Mouse (Mus musculus) spleen, adult 12 weeks (tissue): ENCODE data around the gene Cux2.

Source experiments
- DNase-seq: peaks from one replicate; pipeline ENCODE4 v3.0.0; 2022; ENCODE audit warnings: low spot score

The Cux2 gene

DNA sequence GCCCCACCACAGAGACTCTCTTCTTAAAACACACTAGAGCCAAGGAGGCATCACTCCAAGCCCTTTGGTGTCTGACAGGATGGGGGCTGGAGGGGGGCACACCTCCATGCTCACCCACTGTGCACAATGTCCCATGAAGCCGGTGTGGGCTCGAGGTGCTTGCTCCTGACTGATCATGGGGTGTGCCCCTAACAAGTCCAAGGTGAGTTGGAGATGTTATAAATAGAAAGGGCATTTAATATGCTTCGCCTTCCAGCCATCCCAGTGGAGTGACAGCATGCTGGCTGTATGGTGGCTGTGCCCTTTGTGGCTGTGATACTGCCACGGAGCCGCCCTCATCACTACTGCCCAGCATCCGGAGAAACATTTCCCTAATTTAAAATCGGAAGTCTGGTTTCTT is 87.5 kb downstream of the Cux2 start:
- DNase-seq, result no peak

DNA sequence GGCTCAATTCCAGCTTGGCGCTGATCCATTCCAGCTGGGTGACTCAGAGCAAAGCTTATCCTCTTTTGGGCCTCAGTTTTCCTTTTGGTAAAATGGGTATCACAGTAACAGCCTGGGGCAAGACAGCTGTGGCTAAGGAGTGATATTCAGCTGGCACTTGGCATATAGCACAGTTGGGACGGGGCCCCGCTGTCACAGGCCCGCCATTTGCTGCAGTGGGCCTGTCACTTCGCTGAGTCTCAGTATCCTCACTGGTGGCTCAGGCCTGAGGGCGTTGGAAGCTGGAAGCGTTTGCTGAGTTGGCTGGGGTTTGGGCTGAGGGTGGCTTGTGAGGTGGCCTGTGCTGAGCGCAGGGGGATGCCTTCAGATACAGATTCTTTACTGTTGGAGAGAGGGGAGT is 88.6 kb downstream of the Cux2 start:
- DNase-seq, result no peak

DNA sequence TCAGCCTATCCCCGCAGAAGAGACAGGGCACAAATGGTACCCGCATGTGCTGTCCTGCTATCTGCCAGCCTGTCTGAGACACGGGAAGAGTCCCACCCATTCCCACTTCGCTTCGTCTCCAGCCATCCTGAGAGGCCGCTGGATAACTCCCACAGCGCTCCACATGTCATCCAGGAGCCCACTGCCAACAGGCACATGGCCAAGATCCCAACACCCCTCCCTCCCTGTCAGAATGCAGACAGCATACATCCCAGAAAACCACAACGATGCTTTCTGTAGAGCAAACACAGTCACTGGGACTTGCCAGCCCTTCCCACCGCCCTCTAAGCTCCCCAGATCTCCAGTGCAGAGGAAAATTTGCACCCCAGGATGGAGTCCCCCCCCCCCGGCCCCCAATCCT is 90.2 kb downstream of the Cux2 start:
- no peak for DNase-seq

DNA sequence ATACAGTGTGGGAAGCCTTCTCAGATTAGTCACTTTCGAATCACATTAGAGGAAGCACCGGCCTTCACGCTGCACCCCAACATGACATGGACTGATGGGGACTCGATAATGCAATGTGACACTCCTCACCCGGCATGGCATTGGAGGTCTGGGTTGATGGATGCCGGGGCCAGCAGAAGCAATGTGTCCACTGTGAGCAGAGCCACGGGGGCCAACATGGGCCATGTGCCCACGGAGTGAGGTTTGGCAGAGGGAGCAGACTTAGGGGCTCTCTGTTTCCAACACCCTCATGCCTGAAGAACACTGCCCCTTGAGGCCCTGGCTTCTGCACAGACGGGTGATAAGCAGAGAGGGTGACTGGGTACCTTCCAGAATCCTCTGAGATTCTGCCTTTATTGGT is 91.4 kb downstream of the Cux2 start:
- no peak for DNase-seq

DNA sequence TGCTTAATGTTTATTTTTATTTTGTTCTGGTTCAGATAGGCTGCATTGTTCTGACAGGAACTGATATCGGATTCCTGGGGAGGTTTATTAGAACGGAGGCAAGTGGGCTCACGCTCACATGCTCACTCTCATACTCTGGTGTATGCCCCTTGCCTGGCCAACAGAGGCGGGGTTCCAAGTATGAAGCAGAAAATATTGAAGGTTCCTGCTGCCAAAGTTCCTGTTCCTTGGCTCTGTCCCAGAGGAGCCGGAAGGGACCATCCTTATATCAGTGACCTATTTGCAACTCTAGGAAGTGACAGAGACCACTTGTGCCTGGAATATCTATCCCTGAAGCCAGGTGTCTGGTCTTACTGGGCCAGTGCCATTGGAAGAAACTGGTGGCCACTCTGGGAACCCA is 94.1 kb downstream of the Cux2 start:
- DNase-seq, result no peak

DNA sequence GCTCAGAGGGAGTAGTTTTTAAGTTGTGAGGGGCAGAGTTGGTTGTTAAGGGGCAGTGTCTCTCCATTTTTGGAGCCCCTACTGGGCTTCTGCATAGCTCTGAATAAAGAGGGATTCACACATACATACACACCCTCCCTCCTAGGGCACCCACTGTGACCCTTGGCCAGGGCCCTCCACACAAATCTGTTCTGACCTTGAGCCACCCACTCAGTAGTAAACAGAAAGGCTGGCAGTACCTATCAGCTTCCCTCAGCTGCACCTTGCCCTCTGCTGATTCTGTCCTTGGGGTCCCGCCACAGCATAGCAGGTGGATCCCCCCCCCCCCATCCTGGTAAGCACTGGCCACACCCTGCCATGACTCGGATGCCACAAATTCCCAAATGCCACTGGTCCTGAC is 99.7 kb downstream of the Cux2 start:
- DNase-seq, result no peak

DNA sequence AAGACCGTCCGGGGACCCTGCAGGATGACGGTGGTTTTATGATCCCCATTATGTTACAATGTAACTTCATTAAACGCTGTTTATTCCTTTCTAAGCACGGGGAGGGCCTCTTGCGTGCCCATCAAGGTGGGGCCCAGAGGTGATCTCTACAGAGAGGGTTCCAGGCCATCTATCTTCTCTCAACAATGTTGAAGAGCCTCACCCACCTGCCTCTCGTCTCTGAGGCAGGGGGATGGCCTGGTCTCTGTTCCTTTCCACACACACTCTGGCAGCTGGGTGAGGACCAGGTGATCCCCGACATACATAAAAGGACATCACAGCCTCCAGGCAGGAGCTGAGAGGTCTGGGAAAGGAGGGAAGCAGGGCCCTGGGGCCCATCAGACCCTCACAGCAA is 100.9 kb downstream of the Cux2 start:
- no peak for DNase-seq

DNA sequence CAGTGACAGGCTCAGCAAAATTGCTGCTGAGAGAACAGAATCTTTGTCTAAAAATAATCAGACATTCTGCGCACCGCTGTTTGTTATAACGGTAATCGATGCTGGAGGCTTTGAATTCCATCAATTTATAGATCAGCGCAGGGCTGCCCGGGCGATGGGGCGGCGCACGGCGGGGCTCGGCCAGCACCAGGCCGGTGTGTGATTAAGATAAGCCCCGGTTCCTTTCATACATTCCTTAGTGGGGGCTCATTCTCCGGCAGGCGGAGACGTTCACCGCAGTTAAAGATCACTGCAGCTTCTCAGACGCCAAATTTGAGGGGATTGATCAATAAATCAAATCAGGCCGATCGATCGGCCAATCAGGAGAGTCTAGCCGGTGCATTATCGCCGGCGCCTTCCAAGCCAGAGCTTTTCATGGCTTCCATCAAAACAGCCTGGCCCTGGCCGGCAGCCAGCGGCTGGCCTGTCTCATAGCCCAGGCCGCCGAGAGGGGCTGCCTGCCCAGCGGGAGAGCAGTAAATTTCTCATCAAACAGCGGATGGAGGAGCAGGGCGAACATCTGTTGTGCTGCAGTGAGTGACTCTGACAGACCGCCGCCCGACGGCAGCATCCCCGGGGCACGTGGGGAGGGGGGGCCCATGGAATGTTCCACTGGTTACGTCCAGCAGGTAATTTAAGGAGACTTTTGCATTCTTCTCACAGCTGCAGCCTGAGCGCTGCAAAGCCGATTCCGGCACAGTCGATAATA is 101.4 kb downstream of the Cux2 start:
- DNase-seq, result no peak

- DNase-seq, result no peak
Measured at GRCm38 (mm10) chr5:121946657-121947245, 103.2 kb downstream of the Cux2 start.

DNA sequence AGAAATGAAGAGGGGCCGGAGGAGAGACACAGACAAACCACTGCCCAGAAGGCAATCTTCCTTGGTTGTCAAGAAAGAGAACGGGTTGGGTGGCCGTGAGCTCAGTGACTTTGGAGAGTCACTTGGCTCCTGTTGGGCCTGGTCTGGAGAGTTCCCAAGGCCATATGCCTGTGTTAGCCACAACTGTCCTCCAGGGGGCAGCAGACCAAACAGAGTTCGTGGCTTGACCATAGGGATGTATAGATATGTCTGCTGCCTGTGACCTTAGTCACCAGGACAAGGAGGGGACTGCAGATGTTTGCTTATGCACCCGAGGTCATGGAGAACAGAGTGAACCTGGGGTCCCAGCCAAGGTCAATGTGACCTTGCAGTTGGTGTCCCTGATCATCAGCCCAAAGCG is 104.1 kb downstream of the Cux2 start:
- no peak for DNase-seq

DNA sequence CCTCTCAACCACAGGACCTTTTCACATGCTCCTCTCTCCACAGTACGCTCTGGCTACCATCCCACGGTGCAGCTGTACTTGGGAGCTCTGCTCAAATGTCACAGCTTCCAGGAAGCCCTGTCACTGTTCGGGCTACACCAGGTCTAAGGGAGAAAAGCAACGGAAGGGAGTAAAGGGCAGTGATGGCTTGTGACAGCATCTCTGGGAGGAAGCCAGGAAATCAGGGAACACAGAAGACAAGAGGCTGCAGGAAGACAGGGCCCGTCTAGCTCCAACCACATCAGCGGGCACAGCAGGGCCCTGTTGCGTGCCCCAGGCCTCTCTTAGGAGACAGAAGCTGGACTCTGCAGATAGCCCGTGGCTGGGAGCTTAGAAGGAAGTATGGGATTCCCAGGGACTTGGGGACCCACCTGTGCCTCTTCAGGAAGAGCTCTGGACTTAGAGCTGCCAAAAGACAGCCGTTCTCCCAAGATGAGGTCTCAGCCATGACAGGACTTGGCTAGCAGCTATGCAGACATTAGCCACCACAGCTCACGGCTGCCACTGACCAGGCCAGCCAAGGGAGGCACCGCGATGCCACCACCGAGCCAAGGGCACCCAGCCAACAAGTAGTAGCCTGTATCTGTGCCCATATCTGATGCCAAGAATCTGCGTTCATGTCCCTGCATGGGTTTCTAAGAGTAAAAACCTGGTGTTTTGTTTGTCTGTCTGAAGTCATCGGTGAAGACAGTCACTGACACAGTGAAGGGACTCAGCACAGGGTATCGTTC is 105.7 kb downstream of the Cux2 start:
- DNase-seq, result no peak

DNA sequence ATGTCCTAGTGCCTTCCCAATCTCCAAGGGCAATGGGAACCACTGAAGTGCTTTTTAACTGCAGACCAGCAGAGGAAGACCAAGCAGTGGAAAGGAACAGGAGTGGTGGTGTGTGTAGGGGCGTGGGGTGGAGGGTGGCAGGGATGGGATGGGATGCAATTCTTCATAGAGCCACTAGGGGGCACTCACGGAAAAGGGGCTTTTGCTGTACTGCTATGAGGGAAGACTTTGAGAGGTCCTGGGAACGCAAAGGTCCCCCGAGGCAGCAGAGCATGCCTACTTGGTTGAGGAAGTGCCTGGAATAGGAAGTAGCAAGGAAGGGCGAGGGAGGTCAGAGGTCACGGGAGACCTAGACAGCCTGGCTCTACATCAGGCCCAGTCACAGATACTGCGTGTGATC is 106.4 kb downstream of the Cux2 start:
- no peak for DNase-seq

DNA sequence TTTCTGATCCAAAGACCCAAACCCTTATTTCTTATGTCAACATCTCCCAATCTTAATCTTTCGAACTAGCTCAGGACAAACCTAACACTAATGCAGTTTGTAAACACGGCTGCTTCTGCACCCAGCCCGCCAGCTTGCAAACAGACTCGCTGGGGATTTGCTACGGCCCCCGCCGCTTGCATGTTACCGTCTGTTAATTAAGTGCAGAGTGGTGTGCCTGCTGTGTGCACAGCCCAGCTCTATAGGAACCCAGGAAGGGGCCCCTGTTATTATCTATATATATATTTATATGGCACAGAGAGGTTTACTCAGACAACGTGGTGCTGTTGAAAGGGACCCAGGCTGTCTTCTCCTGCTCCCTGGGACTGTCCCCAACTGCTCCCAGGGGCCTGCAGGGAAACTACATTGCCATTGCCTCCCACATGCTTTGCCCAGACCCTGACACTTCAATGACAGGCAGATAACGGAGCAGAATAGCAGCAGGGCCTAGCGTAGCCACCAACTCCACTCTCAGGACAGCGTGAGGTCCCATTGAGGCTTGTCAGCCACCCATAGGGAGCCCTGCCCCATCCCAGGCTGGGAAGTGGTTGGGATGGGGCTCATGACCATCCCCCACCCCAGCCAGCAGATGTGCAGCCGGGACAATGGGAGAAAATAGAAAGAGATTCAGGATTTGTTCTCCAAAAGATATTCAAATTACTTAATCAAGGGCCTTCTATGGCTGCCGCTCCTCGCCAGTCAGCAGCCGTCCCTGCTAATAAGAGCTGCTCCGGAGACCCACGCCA is 111.6 kb downstream of the Cux2 start:
- no peak for DNase-seq

DNA sequence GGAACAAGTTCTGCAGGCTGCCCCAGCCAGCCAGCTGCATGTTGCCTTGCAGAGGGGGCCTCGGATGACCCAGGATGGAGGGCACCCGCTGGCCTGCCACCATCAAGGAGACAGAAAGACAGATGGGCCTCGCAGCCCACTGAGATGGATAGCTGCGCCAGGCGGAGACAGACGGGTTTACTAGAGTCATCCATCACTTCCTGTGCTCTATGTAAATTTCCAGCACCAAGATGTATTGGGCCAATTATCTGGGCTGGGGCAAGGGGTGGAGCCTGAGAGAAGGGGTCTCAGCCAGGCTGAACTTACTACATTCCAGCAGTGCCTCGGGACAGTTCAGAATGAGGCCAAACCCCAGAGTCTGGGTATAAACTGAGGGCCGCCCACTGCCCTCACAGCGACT is 119.6 kb downstream of the Cux2 start:
- DNase-seq, result no peak

- no peak for DNase-seq
Measured at GRCm38 (mm10) chr5:121928362-121929000, 121.4 kb downstream of the Cux2 start.

DNA sequence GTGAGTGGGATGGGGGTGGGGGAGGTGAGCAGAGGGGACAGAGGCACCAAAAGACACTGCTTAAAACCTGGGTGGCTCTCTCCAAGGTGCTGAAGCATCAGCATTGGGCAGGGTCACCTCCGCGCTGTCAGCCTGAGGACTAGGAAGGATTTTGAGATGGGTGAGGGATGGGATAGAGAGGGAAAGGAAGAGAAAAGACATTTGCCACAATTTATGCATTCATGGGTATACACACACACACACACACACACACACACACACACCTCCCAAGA is 123.4 kb downstream of the Cux2 start:
- DNase-seq, result no peak

DNA sequence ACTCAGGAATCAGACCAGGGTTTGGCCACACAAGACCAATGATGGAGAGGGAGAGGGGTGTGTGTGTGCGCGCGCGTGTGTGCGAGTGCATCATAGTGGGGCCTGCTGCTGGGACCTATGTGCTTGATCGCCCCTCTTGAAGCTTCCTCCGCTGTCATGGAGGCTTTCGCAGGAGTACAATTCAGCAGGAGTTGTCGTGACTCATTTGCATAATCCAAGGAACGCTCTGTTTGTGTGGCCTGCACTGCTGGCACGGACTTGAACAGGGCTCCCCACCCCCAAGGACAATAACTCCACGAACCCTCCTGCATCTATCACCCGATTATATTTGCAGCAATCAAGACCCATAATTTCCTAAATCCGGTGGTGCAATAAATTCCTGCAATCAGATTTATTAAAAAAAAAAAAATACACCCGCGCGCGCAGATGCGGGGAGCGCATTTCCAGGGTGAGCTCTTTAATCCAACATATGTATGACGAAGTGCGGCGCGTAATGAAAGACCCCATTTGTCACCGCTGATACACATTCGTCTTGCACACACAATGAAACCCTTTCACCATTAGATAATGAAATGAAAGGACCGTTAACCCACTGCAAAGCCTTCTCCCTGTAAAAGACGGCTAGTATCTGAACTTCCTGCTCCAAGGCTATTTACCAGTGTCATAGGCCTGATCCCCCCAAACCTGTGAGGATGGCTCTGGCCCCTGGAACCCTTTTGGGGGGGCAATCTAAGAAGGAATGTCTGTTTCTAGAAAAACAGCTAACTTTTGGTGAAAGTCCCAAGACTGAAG is 124.0 kb downstream of the Cux2 start:
- DNase-seq, result no peak

DNA sequence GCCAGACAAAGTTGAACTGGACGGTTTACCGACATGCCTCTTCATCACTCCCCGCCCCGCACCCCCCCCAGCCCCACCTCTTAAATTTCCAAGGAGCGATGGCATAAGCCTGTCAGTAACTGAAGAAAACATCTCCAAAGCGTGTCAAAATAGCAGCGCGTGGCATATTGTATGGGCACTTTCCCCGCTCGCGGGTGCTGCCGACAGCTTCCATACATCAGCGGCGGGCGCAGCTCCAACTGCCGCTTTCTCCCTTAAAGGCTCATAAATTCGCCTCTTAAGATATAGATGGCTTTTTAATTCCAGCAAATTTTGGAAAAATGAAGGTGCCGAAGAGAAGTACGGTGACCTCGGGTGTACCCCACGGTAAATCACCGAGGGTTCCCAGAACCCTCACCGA is 124.6 kb downstream of the Cux2 start:
- no peak for DNase-seq

DNA sequence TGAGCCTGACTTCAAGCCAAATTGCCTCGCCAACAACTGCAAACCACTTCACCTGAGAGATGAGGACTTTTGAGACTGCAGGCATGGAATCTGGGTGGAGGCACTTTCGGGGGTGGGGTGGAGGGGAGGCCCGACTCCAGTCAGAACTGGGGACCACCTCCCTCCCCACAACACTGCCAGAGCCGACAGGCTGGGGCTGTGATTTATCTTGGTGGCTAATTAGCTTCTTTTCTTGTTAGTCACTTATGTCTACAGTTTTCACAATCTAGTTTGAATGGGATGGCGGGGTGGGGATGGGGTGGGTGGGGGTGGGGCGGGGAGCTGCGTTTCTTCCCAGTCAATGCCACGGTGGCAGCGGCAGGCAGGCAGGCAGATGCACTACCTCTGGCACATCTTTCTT is 125.5 kb downstream of the Cux2 start:
- DNase-seq, result no peak

- DNase-seq, result no peak
Measured at GRCm38 (mm10) chr5:121922942-121923826, 126.7 kb downstream of the Cux2 start.

- DNase-seq, result no peak
Measured at GRCm38 (mm10) chr5:121919216-121919615, 130.7 kb downstream of the Cux2 start.
